Mouse (Mus musculus) T-cell, adult 2 months (primary cell): ENCODE measurements around the gene Rpp25l.
"Not testable (repeated sequence)": the region's sequence is repeated elsewhere in the genome, so short reads cannot be mapped to it uniquely, and the experiment has no call there.

ENCODE experiments used
- DNase-seq: peaks from one replicate; pipeline ENCODE4 v3.0.0; 2022; ENCODE audit warnings: low spot score

Gene Rpp25l

GRCm38 (mm10) chr4:41696930-41697841 is 16.1 kb downstream of the Rpp25l start, which contains the start of gene Cntfr:
Gene Cntfr (minus strand): TSS chr4:41697089.
- peak; percentile 67 for DNase-seq

- DNase-seq = not testable (repeated sequence)
These were observed 16.9 kb downstream of the Rpp25l start for GRCm38 (mm10) chr4:41696452-41696851.

GRCm38 (mm10) chr4:41695800-41696199 is 17.5 kb downstream of the Rpp25l start:
- not testable (repeated sequence) for DNase-seq

GRCm38 (mm10) chr4:41693511-41693910 is 19.8 kb downstream of the Rpp25l start:
- not testable (repeated sequence) for DNase-seq

GRCm38 (mm10) chr4:41690014-41690413 is 23.3 kb downstream of the Rpp25l start:
- DNase-seq = not testable (repeated sequence)

- not testable (repeated sequence) for DNase-seq
These were observed 24.8 kb downstream of the Rpp25l start for GRCm38 (mm10) chr4:41688562-41688961.

- DNase-seq = not testable (repeated sequence)
These were observed 27.3 kb downstream of the Rpp25l start for GRCm38 (mm10) chr4:41685882-41686492.

- not testable (repeated sequence) for DNase-seq
These were observed 28.3 kb downstream of the Rpp25l start for GRCm38 (mm10) chr4:41684931-41685453.

GRCm38 (mm10) chr4:41684131-41684930 is 29.0 kb downstream of the Rpp25l start:
- not testable (repeated sequence) for DNase-seq

- DNase-seq = not testable (repeated sequence)
These were observed 30.0 kb downstream of the Rpp25l start for GRCm38 (mm10) chr4:41683303-41683702.

GRCm38 (mm10) chr4:41682789-41683188 is 30.5 kb downstream of the Rpp25l start:
- DNase-seq = no peak

- no peak for DNase-seq
These were observed 31.4 kb downstream of the Rpp25l start for GRCm38 (mm10) chr4:41681947-41682346.

- DNase-seq = no peak
These were observed 32.2 kb downstream of the Rpp25l start for GRCm38 (mm10) chr4:41681176-41681575.

GRCm38 (mm10) chr4:41679291-41679690 is 34.0 kb downstream of the Rpp25l start:
- DNase-seq = no peak

- DNase-seq = no peak
These were observed 34.5 kb downstream of the Rpp25l start for GRCm38 (mm10) chr4:41678863-41679262.

GRCm38 (mm10) chr4:41677006-41677629 is 36.2 kb downstream of the Rpp25l start:
- DNase-seq = no peak

GRCm38 (mm10) chr4:41676248-41677005 is 36.9 kb downstream of the Rpp25l start:
- no peak for DNase-seq

- DNase-seq = no peak
These were observed 40.1 kb downstream of the Rpp25l start for GRCm38 (mm10) chr4:41673186-41673585.

- DNase-seq = no peak
These were observed 40.8 kb downstream of the Rpp25l start for GRCm38 (mm10) chr4:41672522-41672963.

GRCm38 (mm10) chr4:41671963-41672480 is 41.3 kb downstream of the Rpp25l start:
- DNase-seq = no peak
